In genomic region chr15:85583024-85583423, GRCm38 (mm10) we compare ENCODE assay signal across 8 mouse cellular contexts. TPM values are rescaled to one million over a fixed set of nuclear protein-coding genes. Genes with fewer than 3 reads are reported as not detected.
DNase-seq lines count a peak whose midpoint lies in the region; ATAC-seq lines count a peak whose summit lies in the region.

No protein-coding gene starts in this region.

- H3K4me1 ChIP-seq in hindbrain, embryonic 16.5 days (ENCODE audit: control insufficient read depth, insufficient read depth, low read depth, low read length): peaks cover 23% of the 10 kb centered on the region

- no peak overlapping the region for H3K27ac ChIP-seq in hindbrain, embryonic 16.5 days (ENCODE audit: low read depth, low read length)

- H3K9ac ChIP-seq in hindbrain, embryonic 16.5 days (ENCODE audit: low read depth, low read length): no peak overlapping the region

- WGBS in hindbrain, embryonic 16.5 days: under 1% methylated on average over 8 of the region's 8 CpGs

- H3K9me3 ChIP-seq in hindbrain, embryonic 16.5 days (ENCODE audit: control insufficient read depth, low read length): peaks cover 6% of the 10 kb centered on the region; the same call in 1 of the 2 replicates

- no peak overlapping the region for H3K4me3 ChIP-seq in hindbrain, embryonic 16.5 days (ENCODE audit: low read length)

- peak overlapping the region; percentile 99 for H3K4me2 ChIP-seq in hindbrain, embryonic 16.5 days (ENCODE audit: low read length)

- peak; percentile 71 for DNase-seq in WW6 (ENCODE audit: low read depth, low spot score)
- peak; percentile 93 for DNase-seq in cerebellum, postnatal 14 days
- peak; percentile 61 to 80 for DNase-seq in frontal cortex, postnatal 14 days (ENCODE audit: low spot score in 2 of 2)
- peak; percentile 77 for DNase-seq in left cerebral cortex, adult 11 months (ENCODE audit: low spot score)
- DNase-seq in right cerebral cortex, postnatal 4 days: peak; percentile 85

- peak; percentile 75 for ATAC-seq in hindbrain, embryonic 16.5 days
- ATAC-seq in megakaryocyte-erythroid progenitor cell, adult 5-6 weeks (replicated peaks; ENCODE audit: low FRiP score, low TSS enrichment, poor library complexity, severe bottlenecking): peak; percentile 85
- no peak for ATAC-seq in erythroid progenitor cell, adult 5-6 weeks (replicated peaks; ENCODE audit: low FRiP score, poor library complexity, severe bottlenecking)

- no peaks in the 10 kb centered on the region for H3K36me3 ChIP-seq in hindbrain, embryonic 16.5 days (ENCODE audit: control insufficient read depth, insufficient read depth, low read length)

- peaks cover 29% of the 10 kb centered on the region for H3K27me3 ChIP-seq in hindbrain, embryonic 16.5 days (replicated peaks; ENCODE audit: control insufficient read depth, insufficient read depth, low read length)

RNA-seq across cellular contexts. Expression of gene Wnt7b, which starts 0.8 kb away (rescaled TPM):
- polyA plus RNA-seq in hindbrain, embryonic 16.5 days (2015; fragmentation: Nextera tagmentation; extraction: Ambion mirVana): 26.4 and 35.4 TPM in 2 replicates
- total RNA-seq in megakaryocyte-erythroid progenitor cell, adult 5-6 weeks (2014; fragmentation: Nextera tagmentation): not detected in 2 replicates
- total RNA-seq in megakaryocyte-erythroid progenitor cell, adult 5-6 weeks (2017): not detected in 2 replicates
- not detected in 2 replicates for total RNA-seq in erythroid progenitor cell, adult 5-6 weeks (2015; ENCODE audit: low replicate concordance)
- not detected in 2 replicates for total RNA-seq in erythroid progenitor cell, adult 5-6 weeks (2017; ENCODE audit: low replicate concordance)
